Mouse (Mus musculus): Measurements from ENCODE around the gene Cdkl4. TPM values are rescaled to one million over a fixed set of nuclear protein-coding genes. Genes with fewer than 3 reads are reported as not detected.
"Not testable (repeated sequence)": the region's sequence is repeated elsewhere in the genome, so short reads cannot be mapped to it uniquely, and the experiment has no call there.

Cdkl4 gene
- polyA plus RNA-seq, 1 experiment from 2014 or later = 0.53 TPM

DNA sequence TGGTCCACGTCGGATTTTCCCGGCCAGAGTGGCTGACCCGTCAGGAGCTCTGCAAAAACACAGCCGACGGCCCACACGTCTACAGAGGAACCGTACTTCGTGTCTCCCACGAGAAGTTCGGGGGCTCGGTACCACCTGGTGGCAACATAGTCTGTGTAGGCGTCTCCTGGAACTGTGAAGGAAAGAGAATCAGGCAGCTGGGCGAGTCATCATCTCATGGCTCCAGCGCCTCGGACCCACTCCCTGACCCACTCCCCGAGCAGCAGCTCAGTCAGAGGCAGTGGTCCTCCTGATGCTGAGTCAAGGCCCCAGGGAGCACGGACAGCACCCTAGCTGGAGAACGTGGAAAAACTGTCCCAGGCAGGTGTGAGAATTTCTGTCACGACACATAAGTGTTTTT, 34.0 kb downstream of the Cdkl4 start:
- no peak for DNase-seq (ENCODE audit: low spot score)
- Histone ChIP-seq H3K4me2 (no peak overlapping the region), H3K27me3 (replicated peaks; ENCODE audit: control insufficient read depth, insufficient read depth, low read length) (no peaks in the 10 kb centered on the region), H3K4me3 (ENCODE audit: low read depth, low read length) (no peak overlapping the region), H3K36me3 (ENCODE audit: control insufficient read depth, insufficient read depth, low read length) (no peaks in the 10 kb centered on the region), H3K9me3 (ENCODE audit: control insufficient read depth, low read length) (no peaks in the 10 kb centered on the region), H3K9ac (ENCODE audit: low read depth, low read length) (no peak overlapping the region), H3K4me1 (replicated peaks; ENCODE audit: control insufficient read depth, insufficient read depth, low read length) (no peaks in the 10 kb centered on the region), H3K27ac (ENCODE audit: low read depth, low read length) (no peak overlapping the region)
- 85% methylated on average over 20 of the region's 20 CpGs for WGBS
- ATAC-seq (replicated peaks; ENCODE audit: low FRiP score) = no peak

DNA sequence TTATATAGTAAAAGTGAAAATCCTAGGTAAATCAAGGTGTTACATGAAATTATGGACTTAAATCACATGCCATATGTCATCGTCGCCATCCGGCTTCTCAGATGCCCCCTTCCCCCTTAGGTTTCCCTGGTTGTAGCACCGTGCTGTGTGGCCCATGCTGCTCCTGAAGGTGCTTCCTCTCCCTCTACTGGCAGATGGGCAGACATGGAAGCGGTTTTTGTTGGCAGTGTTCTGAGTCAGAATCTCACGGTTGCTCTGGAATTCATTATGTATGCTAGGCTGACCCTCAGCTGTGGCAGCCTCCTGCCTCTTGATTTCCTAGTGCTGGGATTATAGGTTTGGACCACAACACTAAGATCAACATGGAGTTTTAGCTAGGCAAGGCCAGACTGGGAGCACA, 40.5 kb downstream of the Cdkl4 start:
- no peaks in the 10 kb centered on the region for H3K36me3 ChIP-seq (ENCODE audit: control insufficient read depth, insufficient read depth, low read length)
- H3K9me3 ChIP-seq (ENCODE audit: control insufficient read depth, low read length) = no peaks in the 10 kb centered on the region
- H3K27ac ChIP-seq (ENCODE audit: low read depth, low read length) = no peak overlapping the region
- DNase-seq (ENCODE audit: low spot score) = no peak
- ATAC-seq (replicated peaks; ENCODE audit: low FRiP score) = no peak
- no peaks in the 10 kb centered on the region for H3K4me1 ChIP-seq (replicated peaks; ENCODE audit: control insufficient read depth, insufficient read depth, low read length)
- no peak overlapping the region for H3K4me3 ChIP-seq (ENCODE audit: low read depth, low read length)
- H3K27me3 ChIP-seq (replicated peaks; ENCODE audit: control insufficient read depth, insufficient read depth, low read length) = no peaks in the 10 kb centered on the region
- H3K4me2 ChIP-seq = no peak overlapping the region
- WGBS = 70% methylated on average over 6 of the region's 6 CpGs
- H3K9ac ChIP-seq (ENCODE audit: low read depth, low read length) = no peak overlapping the region

DNA sequence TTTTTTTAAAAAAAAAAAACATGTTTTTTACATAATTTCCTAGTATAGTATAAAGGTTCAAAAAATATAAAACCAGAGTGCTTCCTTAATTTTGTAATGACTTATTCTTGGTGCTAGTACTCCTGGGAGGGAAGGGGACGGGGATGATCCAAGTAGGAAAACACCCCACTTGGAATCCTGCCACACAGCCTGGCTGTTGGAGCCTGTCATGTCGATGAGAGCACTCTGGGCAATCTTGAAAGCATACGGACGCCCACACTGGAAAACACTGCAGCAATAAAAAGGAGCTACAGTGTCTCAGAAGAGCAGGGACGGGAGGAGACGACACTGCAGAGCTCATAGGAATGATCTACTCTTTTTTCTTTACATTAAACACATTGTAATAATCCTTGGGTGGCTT, 42.0 kb downstream of the Cdkl4 start:
- H3K9me3 ChIP-seq (ENCODE audit: control insufficient read depth, low read length) = no peaks in the 10 kb centered on the region
- H3K4me3 ChIP-seq (ENCODE audit: low read depth, low read length) = no peak overlapping the region
- no peaks in the 10 kb centered on the region for H3K27me3 ChIP-seq (replicated peaks; ENCODE audit: control insufficient read depth, insufficient read depth, low read length)
- no peaks in the 10 kb centered on the region for H3K36me3 ChIP-seq (ENCODE audit: control insufficient read depth, insufficient read depth, low read length)
- no peak overlapping the region for H3K27ac ChIP-seq (ENCODE audit: low read depth, low read length)
- no peak overlapping the region for H3K4me2 ChIP-seq
- DNase-seq (ENCODE audit: low spot score) (no peak), ATAC-seq (replicated peaks; ENCODE audit: low FRiP score) (no peak)
- 82% methylated on average over 6 of the region's 6 CpGs for WGBS
- no peaks in the 10 kb centered on the region for H3K4me1 ChIP-seq (replicated peaks; ENCODE audit: control insufficient read depth, insufficient read depth, low read length)
- H3K9ac ChIP-seq (ENCODE audit: low read depth, low read length) = no peak overlapping the region

DNA sequence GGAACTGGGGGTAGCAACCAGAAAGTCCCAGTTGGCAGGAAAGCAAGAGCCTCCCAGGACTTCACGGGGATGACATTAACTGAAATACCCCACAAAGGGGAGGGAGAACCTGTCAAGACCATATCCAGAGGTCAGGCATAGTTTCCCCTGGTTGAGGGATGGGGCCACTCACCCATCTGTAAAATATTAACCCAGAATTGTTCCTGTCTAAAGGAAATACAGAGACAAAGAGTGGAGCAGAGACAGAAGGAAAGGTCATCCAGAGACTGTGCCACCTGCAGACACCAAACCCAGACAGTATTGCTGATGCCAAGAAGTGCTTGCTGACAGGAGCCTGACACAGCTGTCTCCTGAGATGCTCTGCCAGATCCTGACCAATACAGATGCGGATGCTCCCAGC, 46.3 kb downstream of the Cdkl4 start:
- 61% methylated on average over 2 of the region's 2 CpGs for WGBS
- H3K4me1 ChIP-seq (replicated peaks; ENCODE audit: control insufficient read depth, insufficient read depth, low read length); H3K4me3 ChIP-seq (ENCODE audit: low read depth, low read length); ATAC-seq (replicated peaks; ENCODE audit: low FRiP score); H3K4me2 ChIP-seq; H3K36me3 ChIP-seq (ENCODE audit: control insufficient read depth, insufficient read depth, low read length); H3K9me3 ChIP-seq (ENCODE audit: control insufficient read depth, low read length); H3K9ac ChIP-seq (ENCODE audit: low read depth, low read length); H3K27me3 ChIP-seq (replicated peaks; ENCODE audit: control insufficient read depth, insufficient read depth, low read length); H3K27ac ChIP-seq (ENCODE audit: low read depth, low read length); DNase-seq (ENCODE audit: low spot score): not testable (repeated sequence)

DNA sequence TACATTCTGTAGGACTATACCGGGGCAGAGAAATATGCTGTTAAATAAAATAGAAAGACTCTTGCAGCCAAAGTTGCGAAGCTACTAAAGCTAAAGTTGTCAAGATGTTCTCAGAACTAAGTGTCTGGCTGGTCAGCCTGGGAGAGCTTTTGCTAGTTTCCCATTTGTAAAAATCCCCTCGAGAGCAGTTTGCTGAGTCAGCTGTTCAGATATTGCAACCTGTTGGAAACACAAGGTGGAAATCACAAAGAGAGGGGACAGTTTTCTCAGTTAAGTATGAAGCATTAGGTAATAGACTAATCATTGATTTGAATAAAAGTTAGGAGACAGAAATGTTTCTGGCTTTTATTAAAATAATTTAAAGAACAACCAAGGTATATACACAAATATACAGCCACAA, 54.4 kb downstream of the Cdkl4 start:
- H3K9me3 ChIP-seq (ENCODE audit: control insufficient read depth, low read length) = no peaks in the 10 kb centered on the region
- H3K4me1 ChIP-seq (replicated peaks; ENCODE audit: control insufficient read depth, insufficient read depth, low read length) = no peaks in the 10 kb centered on the region
- H3K36me3 ChIP-seq (ENCODE audit: control insufficient read depth, insufficient read depth, low read length) = no peaks in the 10 kb centered on the region
- no peak for DNase-seq (ENCODE audit: low spot score)
- H3K9ac ChIP-seq (ENCODE audit: low read depth, low read length) = no peak overlapping the region
- H3K27ac ChIP-seq (ENCODE audit: low read depth, low read length) = no peak overlapping the region
- H3K27me3 ChIP-seq (replicated peaks; ENCODE audit: control insufficient read depth, insufficient read depth, low read length) = no peaks in the 10 kb centered on the region
- 77% methylated on average over 3 of the region's 3 CpGs for WGBS
- no peak overlapping the region for H3K4me2 ChIP-seq
- no peak for ATAC-seq (replicated peaks; ENCODE audit: low FRiP score)
- H3K4me3 ChIP-seq (ENCODE audit: low read depth, low read length) = no peak overlapping the region

DNA sequence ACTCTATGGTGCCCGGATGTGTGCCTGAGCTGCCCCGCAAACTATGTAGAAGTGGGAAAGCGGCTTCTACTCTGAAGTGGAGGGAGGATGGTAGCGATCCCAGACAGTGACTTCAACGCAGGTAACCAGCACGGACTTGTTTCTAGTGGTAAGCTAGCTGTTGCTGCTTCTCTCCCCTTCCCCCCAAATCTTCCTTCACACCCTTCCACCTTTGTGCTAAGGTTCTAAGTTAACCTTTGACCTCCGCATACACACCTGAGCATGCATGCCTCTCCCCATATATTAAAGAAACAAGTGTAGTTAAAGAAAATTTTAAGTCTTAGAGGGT, 55.4 kb downstream of the Cdkl4 start:
- H3K4me1 ChIP-seq (replicated peaks; ENCODE audit: control insufficient read depth, insufficient read depth, low read length) = 0 out of 2 replicates have a peak, but pooled peaks cover 1% of the 10 kb centered on the region
- no peaks in the 10 kb centered on the region for H3K36me3 ChIP-seq (ENCODE audit: control insufficient read depth, insufficient read depth, low read length)
- DNase-seq (ENCODE audit: low spot score) (peak; percentile 29), ATAC-seq (replicated peaks; ENCODE audit: low FRiP score) (no peak)
- H3K4me3 ChIP-seq (ENCODE audit: low read depth, low read length) = no peak overlapping the region
- 78% methylated on average over 7 of the region's 7 CpGs for WGBS
- no peak overlapping the region for H3K4me2 ChIP-seq
- no peaks in the 10 kb centered on the region for H3K9me3 ChIP-seq (ENCODE audit: control insufficient read depth, low read length)
- H3K27ac ChIP-seq (ENCODE audit: low read depth, low read length) = no peak overlapping the region
- H3K27me3 ChIP-seq (replicated peaks; ENCODE audit: control insufficient read depth, insufficient read depth, low read length) = no peaks in the 10 kb centered on the region
- no peak overlapping the region for H3K9ac ChIP-seq (ENCODE audit: low read depth, low read length)

DNA sequence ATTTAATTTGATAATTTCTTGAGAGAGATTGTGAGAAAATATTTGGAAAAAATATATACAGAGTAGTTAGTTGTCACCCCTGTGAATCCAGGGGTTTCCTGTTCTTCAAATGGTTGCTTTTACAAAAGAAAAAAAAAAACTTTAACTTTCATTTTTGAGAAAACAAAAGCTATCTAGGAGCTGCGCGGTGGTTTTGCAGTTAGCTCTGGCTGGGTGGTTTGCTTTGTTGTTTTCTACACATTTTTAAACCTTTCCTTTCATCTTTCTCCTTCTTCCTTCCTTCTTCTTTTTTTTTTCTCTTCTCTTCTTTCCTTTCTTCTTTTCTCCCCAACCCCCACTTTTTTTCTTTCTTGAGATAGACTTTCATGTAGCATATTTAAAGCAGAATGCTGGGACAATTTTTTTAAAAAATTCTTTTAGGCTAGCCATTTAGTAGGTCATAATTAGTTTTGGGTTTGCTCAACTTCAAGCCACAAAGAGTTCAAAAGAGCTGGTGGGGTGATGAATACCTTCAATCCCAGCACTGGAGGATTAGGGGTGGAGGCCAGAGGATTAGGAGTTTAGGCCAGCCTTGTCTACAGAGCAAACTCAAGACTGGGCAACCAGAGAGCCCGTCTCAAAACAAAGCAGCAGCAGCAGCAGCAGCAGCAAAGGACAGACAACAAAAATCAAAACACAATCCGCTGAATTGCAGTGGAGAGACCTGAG, 55.9 kb downstream of the Cdkl4 start:
- WGBS = 70% methylated on average over 4 of the region's 4 CpGs
- Histone ChIP-seq H3K9ac (ENCODE audit: low read depth, low read length) (no peak overlapping the region), H3K4me1 (replicated peaks; ENCODE audit: control insufficient read depth, insufficient read depth, low read length) (0 out of 2 replicates have a peak, but pooled peaks cover 3% of the 10 kb centered on the region), H3K36me3 (ENCODE audit: control insufficient read depth, insufficient read depth, low read length) (no peaks in the 10 kb centered on the region), H3K4me3 (ENCODE audit: low read depth, low read length) (no peak overlapping the region), H3K4me2 (no peak overlapping the region), H3K27me3 (replicated peaks; ENCODE audit: control insufficient read depth, insufficient read depth, low read length) (no peaks in the 10 kb centered on the region), H3K27ac (ENCODE audit: low read depth, low read length) (no peak overlapping the region), H3K9me3 (ENCODE audit: control insufficient read depth, low read length) (no peaks in the 10 kb centered on the region)
- DNase-seq (ENCODE audit: low spot score) (no peak), ATAC-seq (replicated peaks; ENCODE audit: low FRiP score) (no peak)

DNA sequence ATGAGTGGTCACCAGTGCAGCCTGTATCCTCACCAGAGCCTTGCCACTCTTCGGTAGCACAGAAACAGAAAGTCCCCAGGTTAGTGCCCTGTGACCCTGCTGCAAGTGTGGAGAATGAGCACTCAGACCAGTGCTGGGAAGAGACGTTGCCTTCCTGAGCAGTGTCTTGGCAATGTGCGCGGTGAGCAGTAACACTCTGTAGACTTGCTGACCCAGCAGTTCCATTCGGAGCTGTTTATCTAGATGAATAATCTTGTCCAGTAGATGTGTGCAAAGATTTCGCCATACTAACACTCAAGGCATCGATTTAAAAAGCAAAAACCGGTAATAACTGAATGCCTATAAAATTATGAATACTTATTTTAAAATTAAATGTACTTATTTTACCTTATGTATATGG, 57.1 kb downstream of the Cdkl4 start:
- Histone ChIP-seq H3K9ac (ENCODE audit: low read depth, low read length) (no peak overlapping the region), H3K4me3 (ENCODE audit: low read depth, low read length) (no peak overlapping the region), H3K27me3 (replicated peaks; ENCODE audit: control insufficient read depth, insufficient read depth, low read length) (no peaks in the 10 kb centered on the region), H3K36me3 (ENCODE audit: control insufficient read depth, insufficient read depth, low read length) (no peaks in the 10 kb centered on the region), H3K9me3 (ENCODE audit: control insufficient read depth, low read length) (no peaks in the 10 kb centered on the region), H3K4me1 (replicated peaks; ENCODE audit: control insufficient read depth, insufficient read depth, low read length) (0 out of 2 replicates have a peak, but pooled peaks cover 3% of the 10 kb centered on the region), H3K27ac (ENCODE audit: low read depth, low read length) (no peak overlapping the region), H3K4me2 (no peak overlapping the region)
- DNase-seq (ENCODE audit: low spot score) (peak; percentile 19), ATAC-seq (replicated peaks; ENCODE audit: low FRiP score) (no peak)
- WGBS = 80% methylated on average over 8 of the region's 8 CpGs

DNA sequence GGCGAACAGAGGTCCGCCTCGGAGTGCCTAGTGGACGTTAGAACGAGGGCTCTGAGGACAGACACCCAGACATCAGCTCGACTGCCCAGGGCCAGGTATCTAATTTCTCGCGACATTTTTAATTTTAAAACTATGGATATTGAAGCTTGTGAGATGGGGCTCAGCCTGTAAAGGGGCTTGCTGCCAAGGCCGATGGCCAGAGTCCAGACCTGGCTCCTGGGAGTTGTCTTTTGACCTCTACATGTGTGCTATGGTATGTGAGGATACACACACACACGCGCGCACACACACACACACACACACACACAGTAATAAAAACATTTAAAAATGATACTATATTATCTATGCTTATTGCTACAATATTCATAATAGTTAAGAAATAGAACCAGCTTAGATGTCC, 58.8 kb downstream of the Cdkl4 start:
- Histone ChIP-seq H3K4me3 (ENCODE audit: low read depth, low read length) (no peak overlapping the region), H3K9me3 (ENCODE audit: control insufficient read depth, low read length) (no peaks in the 10 kb centered on the region), H3K9ac (ENCODE audit: low read depth, low read length) (no peak overlapping the region), H3K4me1 (replicated peaks; ENCODE audit: control insufficient read depth, insufficient read depth, low read length) (peaks cover 6% of the 10 kb centered on the region), H3K27me3 (replicated peaks; ENCODE audit: control insufficient read depth, insufficient read depth, low read length) (no peaks in the 10 kb centered on the region), H3K36me3 (ENCODE audit: control insufficient read depth, insufficient read depth, low read length) (no peaks in the 10 kb centered on the region), H3K4me2 (no peak overlapping the region), H3K27ac (ENCODE audit: low read depth, low read length) (no peak overlapping the region)
- no peak for DNase-seq (ENCODE audit: low spot score)
- 89% methylated on average over 12 of the region's 12 CpGs for WGBS
- no peak for ATAC-seq (replicated peaks; ENCODE audit: low FRiP score)

Data from liver, embryonic 11.5 days (tissue).